Mouse (Mus musculus): Measurements from ENCODE around the gene A930004D18Rik. TPM values are rescaled to one million over a fixed set of nuclear protein-coding genes. Genes with fewer than 3 reads are reported as not detected.
"Not testable (repeated sequence)": the region's sequence is repeated elsewhere in the genome, so short reads cannot be mapped to it uniquely, and the experiment has no call there.

The A930004D18Rik gene
- total RNA-seq, 2 experiments from 2014 or later: 3.5 to 3.8 TPM

DNA sequence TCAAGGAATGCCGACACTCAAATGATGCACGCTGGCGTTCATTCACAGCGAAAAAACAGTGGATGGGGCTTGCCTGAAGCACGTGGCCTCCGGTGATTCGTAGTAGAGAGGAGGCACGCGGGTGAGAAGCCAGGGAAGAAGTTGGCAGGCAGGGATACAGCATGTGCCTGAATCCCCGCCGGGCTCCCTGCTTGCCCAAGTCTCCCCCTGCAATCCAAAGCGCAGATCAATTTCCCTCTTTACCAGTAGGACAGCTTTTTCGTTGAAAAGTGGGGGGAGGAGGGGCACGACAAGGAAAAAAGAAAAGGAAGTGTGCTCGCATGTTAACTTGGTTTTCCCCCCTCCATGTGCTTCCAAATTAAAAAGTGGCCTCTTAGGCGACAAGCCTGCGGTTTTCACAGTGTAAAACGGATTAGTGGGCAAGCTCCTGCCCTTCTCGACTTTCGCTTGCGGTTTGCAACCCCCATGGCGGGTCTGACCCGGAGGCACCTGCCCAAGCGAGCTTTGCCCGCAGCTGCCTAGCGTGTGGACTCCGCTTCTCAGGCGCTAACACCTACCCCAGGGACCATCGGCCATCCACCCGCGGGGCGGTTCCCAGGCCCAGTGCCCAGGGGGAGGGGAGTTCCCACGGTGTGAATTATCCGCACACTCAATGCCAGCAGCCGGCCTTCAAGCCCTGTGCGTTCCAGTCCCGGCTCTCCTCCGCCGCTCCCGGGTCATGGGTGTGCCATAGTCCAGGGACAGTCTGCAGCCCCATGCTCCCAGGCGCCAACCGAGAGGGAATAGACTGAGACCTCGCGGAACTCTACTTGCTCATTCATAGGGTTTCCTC is 11.2 kb downstream of the A930004D18Rik start:
- peak; percentile 49 for DNase-seq (ENCODE audit: low spot score)
- intact Hi-C loops (cut with DNase I): loop anchor here (2.0 to 10.0 kb wide), 7 partner anchors 76 to 1318 kb away; partner anchors contain the start of gene Dnajc1

DNA sequence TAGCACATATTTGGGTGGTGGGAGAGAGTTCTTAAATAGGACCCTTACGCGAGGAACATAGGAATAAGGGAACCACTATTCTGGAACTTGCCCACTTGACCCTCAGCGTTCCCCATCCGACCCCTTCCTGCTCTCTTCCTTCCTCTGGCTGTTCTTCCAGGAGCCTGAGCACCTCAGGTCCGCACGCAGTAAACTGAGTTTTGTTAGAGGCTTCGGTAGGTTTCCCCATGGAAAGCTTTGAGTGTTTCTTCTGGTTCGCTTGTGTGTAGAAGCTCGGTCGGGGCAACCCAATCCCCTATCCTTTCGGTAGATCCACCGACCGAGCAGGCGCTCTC is 11.8 kb downstream of the A930004D18Rik start:
- intact Hi-C loops (cut with DNase I): loop anchor here (2.0 to 10.0 kb wide), 7 partner anchors 77 to 1319 kb away; partner anchors contain the start of gene Dnajc1
- no peak for DNase-seq (ENCODE audit: low spot score)

DNA sequence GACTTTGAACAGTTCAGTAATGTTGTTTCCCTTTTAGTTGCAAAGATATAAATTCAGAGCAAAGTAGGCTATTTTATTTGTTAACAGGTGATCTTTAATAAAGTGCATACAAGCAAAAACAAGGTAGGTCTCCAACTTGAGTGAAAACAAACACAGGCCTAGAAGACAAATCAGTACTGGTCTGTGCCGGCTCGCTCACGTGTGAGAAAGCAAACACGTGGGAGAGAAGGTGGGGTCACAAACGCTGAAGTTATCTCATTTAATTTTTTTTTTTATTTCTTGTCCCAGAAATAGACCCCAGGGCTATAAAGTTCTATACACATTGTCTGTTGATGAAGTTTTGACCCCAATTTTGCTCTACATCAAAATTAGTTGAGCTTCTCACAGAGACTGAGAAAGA is 12.4 kb downstream of the A930004D18Rik start:
- no peak for DNase-seq (ENCODE audit: low spot score)
- intact Hi-C loops (cut with DNase I): loop anchor here (5.0 to 10.0 kb wide), 6 partner anchors 77 to 1320 kb away; partner anchors contain the start of gene Dnajc1

DNA sequence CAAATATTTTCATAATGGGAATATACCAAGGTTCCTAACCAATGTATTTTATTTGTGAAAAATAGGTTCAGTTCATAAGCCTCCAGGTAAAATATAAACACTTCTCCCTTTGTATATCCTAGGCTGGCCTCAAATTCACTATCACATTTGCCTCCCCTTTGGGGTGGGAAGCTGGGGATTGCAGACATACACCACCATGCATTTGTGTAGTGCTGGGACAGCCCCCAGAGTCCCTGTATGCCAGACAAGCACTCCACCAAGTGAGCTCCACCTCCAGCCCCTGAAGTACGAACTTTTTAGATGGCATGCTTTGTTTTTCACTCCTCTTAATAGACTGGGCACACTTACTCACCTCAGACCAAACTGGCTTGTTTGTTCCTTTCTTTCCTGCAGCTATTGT is 14.7 kb downstream of the A930004D18Rik start:
- intact Hi-C loops (cut with DNase I): loop anchor here (10.0 kb wide), 2 partner anchors 598 to 1322 kb away; no protein-coding TSS in a partner anchor

DNA sequence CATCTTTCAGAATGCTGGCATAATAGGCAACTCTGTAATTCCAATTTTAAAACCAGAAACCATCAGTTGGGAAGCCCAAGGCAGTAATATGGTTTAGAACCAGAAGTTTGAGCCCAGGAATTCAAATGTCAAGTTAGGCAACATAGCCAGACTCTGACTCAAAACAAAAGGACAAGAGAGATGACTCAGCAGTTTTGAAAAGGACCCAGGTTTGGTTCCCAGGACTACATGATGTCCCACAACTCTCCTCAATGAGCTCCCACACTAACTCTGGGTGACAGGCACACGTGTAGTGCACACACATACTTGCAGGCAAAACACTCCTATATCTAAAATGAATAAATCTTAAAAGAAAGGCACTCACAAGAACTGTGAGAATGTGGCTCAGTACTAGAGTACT is 18.4 kb downstream of the A930004D18Rik start:
- intact Hi-C loops (cut with DNase I): no loop called here
- no peak for DNase-seq (ENCODE audit: low spot score)

More for the DNA sequence above, 14.7 kb downstream of the A930004D18Rik start:
- DNase-seq (ENCODE audit: low spot score): no peak

DNA sequence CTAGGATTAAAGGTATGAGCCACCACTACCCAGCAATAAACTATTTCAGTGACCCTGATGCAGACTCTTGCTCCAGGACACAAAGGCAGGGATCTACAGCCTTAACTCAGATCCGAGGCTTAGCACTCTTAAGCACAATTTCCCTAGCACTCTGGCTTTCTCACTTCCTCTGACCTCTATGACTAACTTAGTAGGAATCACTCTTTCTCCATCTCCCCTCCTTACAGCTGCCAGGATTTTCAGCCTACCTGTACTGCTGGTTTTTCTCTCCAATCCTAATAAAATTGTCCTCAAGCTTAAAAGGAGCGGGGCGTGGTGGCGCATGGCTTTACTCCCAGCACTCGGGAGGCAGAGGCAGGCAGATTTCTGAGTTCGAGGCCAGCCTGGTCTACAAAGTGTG is 20.2 kb downstream of the A930004D18Rik start:
- DNase-seq (ENCODE audit: low spot score): no peak
- intact Hi-C loops (cut with DNase I): no loop called here

DNA sequence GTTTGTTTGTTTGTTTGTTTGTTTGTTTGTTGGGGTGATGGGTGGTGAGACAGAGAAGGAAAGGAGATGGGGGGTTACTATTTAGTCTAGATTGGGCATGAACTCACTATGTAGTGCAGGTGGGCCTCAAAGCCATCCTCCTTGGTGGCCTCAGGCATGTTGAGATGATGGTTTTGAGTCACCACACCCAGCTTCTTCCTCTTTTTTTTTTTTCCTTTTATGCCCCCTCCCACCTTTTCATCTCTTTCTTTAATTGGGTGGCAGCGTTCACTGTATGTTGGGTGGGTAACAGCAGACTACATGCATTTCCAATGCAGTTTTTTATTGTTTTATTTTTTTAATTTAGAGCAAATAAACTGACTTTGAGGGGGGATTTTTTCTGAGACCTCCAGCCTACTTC is 20.9 kb downstream of the A930004D18Rik start:
- no peak for DNase-seq (ENCODE audit: low spot score)
- intact Hi-C loops (cut with DNase I): no loop called here

DNA sequence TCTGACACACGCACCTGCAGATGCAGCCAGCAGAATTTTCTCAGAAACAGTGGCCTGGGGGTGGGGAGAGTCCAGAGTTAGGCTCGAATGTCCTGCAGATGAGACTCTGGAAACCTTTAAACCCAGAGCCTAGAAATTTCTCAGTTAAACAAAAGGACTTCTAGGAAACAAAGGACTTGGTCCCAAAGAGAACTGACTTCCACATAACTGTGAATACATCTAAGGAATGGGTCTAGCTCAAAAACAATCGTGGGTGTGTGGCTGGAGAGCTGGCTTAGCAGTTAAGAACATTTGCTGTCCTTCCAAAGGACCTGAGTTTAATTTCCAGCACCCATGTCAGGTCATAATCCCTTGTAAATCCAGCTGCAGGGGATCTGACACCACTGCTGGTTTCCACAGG is 22.0 kb downstream of the A930004D18Rik start:
- DNase-seq (ENCODE audit: low spot score): no peak
- intact Hi-C loops (cut with DNase I): no loop called here

DNA sequence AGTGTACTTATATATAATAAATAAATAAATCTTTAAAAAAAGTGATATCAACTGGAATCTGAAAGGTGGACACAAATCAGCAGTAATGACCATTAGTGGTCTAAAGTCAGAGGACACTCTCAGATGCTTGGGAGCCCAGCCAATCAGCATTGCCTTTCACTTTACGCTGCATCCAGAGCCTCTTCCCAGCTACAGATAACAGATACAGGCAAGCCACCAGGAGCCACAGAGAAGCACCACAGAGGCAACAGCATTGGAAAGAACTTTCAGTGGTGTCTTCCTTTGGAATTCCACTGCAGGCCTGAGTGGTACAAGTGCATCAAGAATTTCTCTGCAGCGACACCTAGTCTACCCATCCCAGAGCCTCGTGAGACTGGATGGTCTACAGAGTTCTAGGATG is 24.7 kb downstream of the A930004D18Rik start:
- intact Hi-C loops (cut with DNase I): no loop called here
- DNase-seq (ENCODE audit: low spot score): no peak

DNA sequence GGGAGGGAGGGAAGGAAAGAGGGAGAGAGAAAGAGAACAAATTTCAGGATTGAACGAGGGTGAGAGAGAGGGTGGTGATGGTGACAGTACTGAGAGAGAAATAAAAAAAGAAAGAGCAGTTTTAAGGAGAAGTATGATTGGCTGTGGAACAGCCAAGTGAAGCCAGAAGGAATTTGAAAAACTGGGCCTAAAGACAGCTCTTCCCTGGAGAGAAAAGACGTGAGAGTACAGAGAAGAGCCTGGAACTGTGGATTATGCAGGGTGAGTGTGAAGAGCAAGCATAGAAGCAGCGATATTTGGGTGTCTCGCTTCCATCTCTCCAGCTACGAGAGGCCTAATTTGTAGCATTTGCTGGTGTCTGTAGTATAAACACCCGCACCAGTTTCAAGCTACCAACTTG is 26.3 kb downstream of the A930004D18Rik start:
- DNase-seq (ENCODE audit: low spot score): no peak
- intact Hi-C loops (cut with DNase I): no loop called here

DNA sequence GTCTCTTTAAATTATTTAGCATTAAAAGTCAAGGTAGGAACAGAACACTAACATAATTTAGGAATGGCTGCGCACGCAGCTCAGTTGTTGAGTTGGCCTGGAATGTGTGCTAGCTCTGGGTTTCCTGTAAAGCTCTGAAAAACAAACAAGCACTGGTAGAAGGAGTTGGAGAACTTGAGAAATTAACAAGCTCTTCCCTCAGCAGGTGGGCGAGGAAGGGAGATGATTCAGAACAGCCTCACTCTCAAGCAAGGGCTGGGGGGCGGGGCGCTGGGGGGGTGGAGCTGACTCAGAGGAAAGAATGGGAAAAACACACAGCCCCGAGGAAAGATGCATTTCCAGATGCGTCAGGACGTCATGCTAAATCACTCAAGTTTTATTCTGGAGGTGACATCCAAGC is 32.4 kb downstream of the A930004D18Rik start:
- intact Hi-C loops (cut with DNase I): no loop called here
- DNase-seq (ENCODE audit: low spot score): no peak

DNA sequence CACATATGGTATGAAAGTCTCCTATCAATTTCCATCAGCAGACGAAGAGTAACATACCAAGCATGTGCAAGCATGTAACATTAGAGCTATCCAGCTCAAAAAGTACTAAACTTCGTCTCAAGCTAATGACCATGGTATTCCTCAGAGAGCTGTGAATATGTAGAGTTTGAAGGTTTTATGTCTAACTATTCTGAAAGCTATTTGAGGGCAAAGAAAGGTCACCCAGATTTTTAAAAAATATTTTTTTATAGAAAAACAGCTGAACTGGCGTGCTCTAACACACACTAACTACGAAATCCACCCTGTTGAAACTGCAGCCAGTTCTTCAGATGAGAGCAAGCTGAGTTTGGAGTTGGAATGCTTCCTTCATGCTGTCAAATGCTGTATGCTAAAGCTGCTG is 33.3 kb downstream of the A930004D18Rik start:
- intact Hi-C loops (cut with DNase I): no loop called here
- no peak for DNase-seq (ENCODE audit: low spot score)

DNA sequence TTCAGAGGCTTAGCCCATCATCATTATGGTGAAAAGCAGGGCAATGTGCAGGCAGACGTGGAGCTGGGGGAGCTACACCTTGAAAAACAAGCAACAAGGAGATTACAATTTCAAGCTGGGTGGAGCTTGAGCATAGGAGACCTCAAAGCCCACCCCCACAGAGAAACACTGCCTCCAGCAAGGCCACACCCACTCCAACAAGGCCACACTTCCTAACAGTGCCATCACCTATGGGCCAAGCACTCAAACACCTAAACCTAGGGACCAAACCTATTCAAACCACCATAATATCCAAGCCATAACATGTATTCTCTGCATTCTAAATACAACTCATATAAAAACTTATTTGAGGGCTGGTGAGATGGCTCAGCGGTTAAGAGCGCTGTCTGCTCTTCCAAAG is 35.2 kb downstream of the A930004D18Rik start:
- intact Hi-C loops (cut with DNase I): no loop called here

DNA sequence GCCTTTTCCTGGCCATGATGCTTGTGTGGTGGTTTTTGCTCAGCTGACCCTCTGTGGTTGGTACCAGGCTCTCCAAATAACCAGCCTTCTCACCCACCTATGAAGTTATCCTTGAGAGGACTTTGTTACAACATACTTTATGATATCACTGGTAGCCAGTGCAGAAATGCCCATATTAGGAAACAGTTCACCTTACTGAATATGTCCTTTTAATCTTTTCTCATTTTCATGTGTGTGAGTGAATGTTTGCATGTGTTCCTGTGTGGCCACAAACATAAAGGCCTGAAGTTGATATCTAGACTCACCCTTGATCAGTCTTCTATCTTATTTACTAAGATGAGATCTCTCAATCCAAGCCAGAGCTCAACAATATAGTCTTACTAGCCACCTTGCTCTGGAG is 40.7 kb downstream of the A930004D18Rik start, which contains the start of gene H2al2a:
Gene H2al2a (minus strand): TSS at position 101 of the 400 bp plus-strand sequence.
- intact Hi-C loops (cut with DNase I): no loop called here

More for the DNA sequence above, 35.2 kb downstream of the A930004D18Rik start:
- DNase-seq (ENCODE audit: low spot score): no peak

DNA sequence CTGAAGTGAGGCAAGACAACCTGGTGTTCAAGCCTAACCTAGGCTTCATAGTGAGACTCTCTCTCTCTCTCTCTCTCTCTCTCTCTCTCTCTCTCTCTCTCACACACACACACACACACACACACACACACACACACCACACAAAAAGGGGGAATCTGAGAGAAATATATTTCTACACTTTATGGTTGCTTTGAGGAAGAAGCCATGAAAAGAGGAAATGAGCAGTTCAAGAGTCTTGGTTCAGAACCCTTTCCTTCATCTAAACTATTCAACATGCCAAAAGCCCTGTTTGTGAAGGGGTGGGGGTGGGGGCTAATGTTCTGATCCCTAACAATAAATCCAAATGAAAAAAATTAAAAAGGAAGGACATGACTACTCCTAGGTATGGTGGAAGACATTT is 48.0 kb downstream of the A930004D18Rik start:
- DNase-seq (ENCODE audit: low spot score): no peak
- intact Hi-C loops (cut with DNase I): no loop called here

More for the DNA sequence above, 40.7 kb downstream of the A930004D18Rik start, which contains the start of gene H2al2a:
- no peak for DNase-seq (ENCODE audit: low spot score)

DNA sequence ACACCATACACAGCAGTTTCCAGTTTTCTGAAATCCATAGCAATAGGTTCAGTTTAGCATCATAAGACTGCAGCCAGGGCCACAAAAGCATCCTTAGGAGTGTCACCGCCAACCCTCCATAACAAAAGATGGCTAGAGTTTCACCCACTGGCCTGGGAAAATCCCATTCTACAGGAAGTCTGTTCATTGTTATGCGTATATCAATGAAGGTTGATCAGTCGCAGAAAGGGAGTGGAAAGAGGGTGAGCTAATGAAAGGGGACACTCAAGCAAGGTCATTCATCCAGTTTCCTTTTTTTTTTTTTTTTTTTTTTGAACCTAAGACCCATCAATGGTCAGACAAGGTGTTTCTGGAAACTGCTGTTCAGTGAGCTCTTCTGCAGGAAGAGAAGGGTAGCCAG is 48.4 kb downstream of the A930004D18Rik start:
- intact Hi-C loops (cut with DNase I): no loop called here
- DNase-seq (ENCODE audit: low spot score): no peak

DNA sequence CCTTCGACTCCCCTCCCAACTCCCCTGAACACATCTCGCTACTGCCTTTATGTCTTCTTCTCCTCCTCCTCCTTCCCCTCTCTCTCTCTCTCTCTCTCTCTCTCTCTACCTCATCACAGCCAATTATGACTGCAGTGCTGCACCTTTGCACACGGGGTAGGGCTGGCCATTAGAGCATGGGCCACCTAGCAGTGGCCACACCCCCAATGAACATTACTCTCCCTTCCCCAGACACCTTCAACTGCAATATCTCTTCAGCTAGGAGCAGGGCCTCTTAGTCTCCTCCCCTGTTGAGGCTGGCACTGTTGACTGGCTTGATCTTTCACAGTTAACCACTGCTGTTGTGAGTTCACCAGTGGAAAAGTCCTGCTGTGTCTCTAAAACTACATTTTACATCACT is 50.8 kb downstream of the A930004D18Rik start:
- no peak for DNase-seq (ENCODE audit: low spot score)
- intact Hi-C loops (cut with DNase I): no loop called here

DNA sequence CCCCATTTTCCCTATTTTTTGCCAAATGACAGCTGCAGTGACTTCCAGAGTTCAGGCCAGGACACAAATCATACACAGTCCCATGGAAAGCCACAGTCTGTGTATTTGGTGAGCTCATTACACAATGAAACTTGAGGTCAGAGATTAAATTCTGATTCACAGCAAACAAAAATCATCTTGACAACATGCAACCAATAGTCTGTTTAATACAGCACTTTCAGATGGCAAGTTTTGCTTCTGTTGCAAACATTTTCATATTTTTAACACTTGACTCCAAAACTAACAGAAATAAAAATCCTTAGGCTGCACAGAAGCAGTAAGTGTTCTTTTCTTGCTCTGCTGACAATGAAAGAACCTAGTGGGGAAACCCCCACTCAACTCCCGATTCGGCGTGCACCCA is 52.8 kb downstream of the A930004D18Rik start:
- DNase-seq (ENCODE audit: low spot score): no peak
- intact Hi-C loops (cut with DNase I): no loop called here

DNA sequence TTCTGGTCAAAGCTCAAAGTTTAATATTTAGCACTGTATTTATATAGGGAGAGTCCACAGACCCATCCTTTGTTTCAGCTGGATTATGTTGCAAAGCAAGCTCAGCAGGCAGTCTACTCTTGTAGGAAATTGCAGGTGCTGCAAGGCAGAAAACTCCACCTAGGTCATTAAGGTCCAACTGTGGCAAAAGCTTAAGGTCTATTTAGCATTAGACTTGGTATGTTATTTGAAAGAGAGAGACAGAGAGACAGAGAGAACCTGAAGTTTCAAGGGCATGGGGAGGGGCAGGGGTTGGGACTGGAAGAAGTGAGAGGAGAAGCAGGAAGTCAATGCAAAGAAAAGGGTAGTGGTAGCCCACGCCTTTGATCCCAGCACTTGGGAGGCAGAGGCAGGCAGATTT is 54.8 kb downstream of the A930004D18Rik start:
- DNase-seq (ENCODE audit: low spot score): no peak
- intact Hi-C loops (cut with DNase I): no loop called here

DNA sequence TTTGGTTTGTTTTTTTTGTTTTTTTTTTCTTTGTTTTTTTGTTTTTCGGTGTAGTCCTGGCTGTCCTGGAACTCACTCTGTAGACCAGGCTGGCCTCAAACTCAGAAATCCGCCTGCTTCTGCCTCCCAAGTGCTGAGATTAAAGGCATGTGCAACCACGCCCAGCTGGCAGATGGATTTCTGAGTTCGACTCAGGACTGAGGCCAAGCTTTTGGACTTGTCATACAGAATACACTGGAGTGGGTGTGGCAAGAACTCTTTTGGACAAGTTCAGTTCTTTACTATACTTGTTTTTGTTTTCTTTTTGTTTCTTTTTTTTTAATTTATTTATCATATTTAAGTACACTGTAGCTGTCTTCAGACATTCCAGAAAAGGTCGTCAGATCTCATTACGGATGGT is 58.8 kb downstream of the A930004D18Rik start:
- intact Hi-C loops (cut with DNase I): no loop called here
- DNase-seq (ENCODE audit: low spot score): no peak

DNA sequence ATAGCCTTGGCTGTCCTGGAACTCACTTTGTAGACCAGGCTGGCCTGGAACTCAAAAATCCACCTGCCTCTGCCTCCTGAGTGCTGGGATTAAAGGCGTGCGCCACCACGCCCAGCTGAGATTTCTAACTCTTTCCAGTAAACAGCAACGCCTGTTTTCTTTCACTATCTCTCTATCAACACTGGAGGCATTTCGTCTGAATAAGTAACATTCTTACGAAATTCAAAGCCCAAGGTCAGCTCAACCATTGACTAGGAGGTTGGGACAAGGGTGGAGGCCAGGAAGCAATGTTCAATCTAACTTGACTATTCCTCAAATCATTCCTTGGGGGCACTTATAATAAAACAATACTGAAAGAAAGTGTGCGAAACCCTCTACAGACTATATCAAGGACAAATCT is 59.3 kb downstream of the A930004D18Rik start:
- intact Hi-C loops (cut with DNase I); DNase-seq (ENCODE audit: low spot score): not testable (repeated sequence)

DNA sequence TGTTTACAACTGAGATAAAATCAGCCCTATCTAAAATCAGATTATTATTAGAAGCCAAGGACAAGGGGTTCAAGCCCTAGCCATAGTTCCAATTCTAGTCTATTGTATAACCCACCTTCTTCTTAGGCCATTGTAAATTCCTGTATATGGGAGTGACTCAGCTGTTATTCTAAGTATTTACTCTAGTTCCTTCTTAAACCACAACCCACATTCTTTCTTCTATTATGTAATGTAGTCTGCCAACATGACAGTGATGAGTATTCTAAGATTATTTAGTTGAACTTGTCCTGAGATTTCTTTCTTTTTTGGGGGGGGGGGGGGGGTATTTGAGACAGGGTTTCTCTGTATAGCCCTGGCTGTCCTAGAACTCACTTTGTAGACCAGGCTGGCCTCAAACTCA is 59.9 kb downstream of the A930004D18Rik start:
- not testable (repeated sequence) for DNase-seq (ENCODE audit: low spot score)

More for the DNA sequence above, 59.9 kb downstream of the A930004D18Rik start:
- intact Hi-C loops (cut with DNase I): not testable (repeated sequence)

Measured in heart, postnatal 25 days (tissue).